Mouse (Mus musculus): Measurements from ENCODE around the gene Pglyrp1. TPM values are rescaled to one million over a fixed set of nuclear protein-coding genes. Genes with fewer than 3 reads are reported as not detected.

Pglyrp1 gene
- polyA plus RNA-seq, 1 experiment, result 6.2 TPM

DNA sequence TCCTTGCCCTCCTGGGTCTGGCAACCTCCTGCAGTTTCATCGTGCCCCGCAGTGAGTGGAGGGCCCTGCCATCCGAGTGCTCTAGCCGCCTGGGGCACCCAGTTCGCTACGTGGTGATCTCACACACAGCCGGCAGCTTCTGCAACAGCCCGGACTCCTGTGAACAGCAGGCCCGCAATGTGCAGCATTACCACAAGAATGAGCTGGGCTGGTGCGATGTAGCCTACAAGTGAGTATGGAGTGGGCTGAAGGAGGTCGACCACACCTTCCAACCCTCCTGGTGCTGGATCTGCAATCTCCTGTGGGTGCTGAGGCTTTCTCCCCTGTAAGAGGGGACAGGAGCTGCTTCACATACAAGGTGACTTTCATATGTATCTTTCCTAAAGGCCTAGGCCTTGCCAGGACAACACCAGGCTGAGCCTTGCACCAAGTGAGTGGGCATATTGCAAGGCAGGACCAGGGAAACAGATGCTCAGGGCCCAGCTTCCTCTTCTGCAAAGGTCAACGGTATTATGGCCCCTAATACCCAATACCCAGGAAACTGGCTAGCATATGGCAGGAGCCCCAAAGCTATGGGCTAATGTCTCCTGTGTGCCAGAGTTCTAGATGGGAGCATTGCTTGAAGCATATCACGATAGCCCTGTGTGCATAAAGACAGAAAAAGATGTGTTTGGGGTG is 13.8 kb downstream of the Pglyrp1 start:
- DNase-seq (ENCODE audit: low read depth), result no peak

DNA sequence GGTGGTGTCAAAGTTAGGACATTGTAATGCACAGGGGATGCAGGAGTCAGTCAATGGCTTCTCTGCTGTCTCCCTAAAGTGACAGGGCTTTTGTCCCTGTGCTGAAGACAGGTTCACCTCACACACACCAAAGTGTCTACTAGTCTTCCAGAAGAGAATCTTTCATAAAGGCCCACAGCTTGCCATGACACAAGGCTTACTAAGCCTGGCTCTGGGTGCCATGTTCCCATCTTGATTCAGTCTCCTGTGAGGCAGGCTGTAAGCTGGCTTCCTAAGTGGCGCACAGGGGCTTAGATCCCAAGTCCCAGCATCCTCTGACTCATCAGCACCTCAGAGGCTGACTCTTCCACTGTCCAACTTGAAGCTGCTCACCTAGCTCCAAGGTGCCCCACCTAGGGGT is 15.8 kb downstream of the Pglyrp1 start:
- DNase-seq (ENCODE audit: low read depth), result no peak

DNA sequence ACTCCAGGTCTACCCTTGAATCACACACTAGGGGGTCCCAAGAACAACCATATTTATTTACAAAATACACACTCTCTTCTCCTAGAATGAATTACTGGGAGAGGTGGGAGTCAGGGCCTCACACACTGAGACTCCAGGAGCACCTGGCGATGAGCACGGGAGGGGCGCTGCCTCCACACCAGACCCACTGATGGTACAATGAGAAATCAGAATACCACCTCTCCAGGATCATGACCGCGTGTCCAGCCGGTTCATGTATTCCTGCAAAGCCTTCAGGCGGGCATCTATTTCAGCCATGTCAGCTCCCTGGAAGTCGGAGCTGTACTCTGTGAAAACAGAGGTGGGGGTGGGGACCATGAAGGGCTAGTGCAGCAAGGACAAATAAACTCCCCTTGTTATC is 19.7 kb downstream of the Pglyrp1 start:
- DNase-seq (ENCODE audit: low read depth), result no peak

DNA sequence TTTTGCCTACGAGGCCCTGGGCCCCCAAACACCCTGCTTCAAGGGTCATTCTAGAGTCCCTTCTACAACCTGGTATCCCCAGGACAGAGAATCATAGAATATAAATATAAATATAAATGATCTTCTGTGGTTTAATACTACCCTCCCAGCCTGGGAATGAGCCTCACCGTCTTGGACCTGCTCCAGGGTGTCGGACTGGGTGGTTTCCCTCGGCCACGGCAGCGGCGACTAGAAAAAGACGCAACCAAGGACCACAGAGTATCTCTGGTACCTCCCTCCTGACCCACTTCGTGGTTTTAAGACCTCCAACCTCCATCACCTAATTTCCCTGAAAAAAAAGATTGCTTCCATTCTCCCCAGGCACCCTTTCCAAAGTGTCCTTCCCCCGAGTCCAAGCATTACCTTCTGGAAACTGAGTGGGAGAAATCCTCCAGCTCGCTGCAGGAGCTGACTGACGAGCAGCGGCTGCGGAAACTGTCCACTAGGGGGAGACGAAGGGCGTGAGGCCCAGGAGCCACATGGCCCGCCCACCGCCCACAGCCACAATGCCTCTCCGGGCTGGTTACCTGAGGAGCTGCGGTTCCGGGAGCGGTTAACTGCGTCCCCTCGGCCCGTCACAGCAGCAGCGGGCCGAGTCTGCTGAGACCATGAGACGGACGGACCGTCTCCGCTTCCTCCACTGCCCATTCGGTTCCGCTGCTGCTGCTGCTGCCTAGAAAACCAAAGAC is 20.9 kb downstream of the Pglyrp1 start:
- DNase-seq (ENCODE audit: low read depth), result no peak

DNA sequence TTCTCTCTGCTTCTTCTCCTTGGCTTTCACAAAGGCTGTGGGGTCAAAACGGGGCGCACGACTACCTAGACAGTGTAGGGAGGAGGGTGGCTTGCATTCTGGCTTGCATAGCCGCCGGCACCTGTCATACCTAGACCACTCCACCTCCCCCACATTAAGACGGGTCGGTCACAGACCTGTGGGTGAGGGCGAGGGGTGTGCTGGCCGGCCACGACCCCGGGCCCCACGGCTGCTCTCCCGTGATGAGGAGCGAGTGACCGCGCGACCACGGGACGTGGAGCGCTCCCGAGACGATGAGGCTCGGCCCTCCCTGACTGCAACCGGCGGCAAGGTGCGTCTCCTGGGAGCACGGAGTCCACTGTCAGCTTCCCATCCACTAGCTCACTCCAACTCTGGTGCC is 21.9 kb downstream of the Pglyrp1 start:
- DNase-seq (ENCODE audit: low read depth), result no peak

DNA sequence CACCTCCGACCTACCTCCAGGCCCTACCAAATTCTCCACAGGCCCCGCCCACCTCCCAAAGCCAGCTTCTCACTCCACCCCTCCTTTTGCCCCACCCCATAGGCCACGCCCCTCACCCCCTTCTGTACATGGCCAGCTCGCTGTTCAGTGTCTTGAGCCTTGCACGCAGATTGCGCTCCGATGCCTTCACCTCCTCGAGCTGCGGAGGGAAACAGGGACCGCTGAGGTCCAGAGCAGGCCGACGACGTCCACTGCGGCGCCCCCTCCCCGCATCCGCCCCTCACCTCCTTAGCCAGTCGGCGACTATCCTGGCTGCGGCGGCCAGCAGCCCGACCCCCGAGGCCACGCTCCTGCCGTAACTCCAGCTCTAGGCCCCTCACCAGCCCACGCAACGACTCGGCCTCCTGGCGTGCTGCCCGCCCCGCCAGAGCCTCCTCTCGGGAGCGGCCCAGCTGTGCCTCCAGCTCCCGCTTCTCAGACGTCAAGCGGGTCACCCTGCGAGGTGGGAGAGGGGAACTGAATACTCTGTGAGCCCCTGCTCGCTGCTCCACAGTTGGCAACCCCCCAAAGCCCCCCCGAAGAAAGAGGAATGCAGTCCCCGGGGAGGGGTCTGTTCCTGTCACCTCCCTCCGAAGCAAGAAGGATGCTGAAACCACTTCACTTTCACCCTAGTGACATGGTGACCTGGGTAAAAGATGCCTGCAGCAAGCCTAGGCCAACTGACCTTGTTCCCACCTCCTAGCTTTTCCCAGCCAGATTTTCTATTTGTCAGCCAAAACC is 22.7 kb downstream of the Pglyrp1 start:
- DNase-seq (ENCODE audit: low read depth), result no peak

DNA sequence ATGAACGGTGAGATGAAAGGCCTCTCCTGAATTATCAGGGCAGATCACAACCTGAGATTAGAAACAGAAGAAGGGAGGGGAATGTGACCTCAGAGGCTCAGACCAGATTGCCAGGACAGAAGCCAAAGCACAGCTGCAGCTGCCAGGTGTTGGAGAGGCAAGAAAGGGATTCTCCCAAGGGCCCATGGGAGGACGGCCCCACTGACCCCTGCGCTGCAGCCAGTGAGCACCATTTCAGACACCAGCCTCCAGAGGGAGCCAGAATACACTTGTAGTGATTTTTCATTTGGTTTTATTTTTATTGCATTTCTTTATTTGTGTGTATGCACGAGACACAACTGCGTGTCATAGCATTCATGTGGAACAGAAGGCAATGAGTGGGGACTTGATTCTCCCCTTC is 25.4 kb downstream of the Pglyrp1 start:
- DNase-seq (ENCODE audit: low read depth), result no peak

DNA sequence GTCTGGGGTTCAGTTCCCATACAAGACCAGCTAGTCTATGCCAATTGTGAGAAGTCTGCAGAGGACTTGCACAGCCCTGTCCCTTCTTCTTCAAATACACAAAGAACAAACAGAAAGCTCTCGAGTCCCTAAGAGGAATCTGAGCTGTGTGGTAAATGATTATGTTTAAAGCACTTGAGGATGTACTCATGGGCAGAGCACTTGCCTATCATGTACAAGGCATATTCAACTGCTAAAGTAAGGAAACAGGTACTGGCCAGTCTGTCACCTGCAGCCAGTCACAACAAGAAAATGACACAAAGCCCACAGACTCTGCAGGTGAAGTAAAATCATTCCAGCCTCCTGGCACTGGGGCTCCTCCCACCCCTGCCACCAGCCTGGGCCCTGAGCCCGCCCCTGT is 29.4 kb downstream of the Pglyrp1 start:
- no peak for DNase-seq (ENCODE audit: low read depth)

DNA sequence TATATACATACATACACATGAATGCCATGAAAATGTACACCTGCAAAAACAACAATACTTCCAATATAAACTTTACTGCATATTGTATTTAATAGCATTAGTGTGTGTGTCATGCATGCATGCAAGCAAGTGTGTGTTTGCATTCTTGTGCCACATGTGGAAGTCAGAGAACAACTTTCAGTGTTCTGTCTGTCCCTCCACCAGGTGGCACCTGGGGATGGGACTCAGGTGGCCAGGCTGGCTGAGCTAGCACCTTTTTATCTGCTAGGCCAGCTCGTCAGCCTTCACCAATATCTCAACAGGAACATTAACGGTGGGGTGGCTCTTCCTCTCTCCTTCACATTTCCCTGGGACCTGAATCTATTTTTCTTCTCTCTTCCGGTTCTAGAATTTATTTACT is 31.4 kb downstream of the Pglyrp1 start:
- no peak for DNase-seq (ENCODE audit: low read depth)

DNA sequence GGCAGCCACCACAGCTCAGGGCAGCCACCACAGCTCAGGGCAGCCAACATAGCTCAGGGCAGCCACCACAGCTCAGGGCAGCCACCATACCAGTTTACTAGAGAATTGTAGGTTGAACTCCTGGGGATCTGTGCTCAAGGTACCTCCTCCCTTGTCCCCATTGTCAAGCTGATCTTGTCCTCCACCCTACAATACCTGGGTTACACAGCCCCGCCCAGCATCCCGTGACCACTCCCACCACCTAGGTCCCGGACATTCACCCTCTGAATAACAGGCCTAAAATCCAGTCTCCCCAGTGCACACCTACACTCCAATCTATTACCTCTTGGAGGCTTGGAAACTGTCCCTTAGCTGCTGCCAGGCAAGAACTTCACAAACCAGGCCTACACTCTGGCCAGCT is 33.8 kb downstream of the Pglyrp1 start:
- DNase-seq (ENCODE audit: low read depth), result peak; percentile 46

DNA sequence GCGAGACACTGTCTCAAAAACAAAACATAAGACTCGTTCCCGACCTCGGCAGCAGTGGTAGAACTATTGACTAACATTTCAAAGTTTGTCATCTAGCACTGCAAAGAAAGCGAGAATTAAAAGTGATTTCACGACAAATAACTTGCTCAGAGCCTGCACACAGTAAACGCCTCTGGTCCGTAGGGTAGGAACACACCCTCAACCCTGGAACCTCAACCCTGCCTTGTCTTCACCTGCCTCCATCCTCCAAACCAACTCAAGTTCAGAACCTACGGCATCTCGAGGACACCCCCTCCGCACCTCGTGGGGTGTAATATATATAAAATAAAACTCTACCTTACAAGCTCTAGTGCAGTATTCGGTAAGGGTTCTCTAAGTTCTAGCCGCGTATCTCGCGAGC is 38.7 kb downstream of the Pglyrp1 start:
- DNase-seq (ENCODE audit: low read depth), result no peak

DNA sequence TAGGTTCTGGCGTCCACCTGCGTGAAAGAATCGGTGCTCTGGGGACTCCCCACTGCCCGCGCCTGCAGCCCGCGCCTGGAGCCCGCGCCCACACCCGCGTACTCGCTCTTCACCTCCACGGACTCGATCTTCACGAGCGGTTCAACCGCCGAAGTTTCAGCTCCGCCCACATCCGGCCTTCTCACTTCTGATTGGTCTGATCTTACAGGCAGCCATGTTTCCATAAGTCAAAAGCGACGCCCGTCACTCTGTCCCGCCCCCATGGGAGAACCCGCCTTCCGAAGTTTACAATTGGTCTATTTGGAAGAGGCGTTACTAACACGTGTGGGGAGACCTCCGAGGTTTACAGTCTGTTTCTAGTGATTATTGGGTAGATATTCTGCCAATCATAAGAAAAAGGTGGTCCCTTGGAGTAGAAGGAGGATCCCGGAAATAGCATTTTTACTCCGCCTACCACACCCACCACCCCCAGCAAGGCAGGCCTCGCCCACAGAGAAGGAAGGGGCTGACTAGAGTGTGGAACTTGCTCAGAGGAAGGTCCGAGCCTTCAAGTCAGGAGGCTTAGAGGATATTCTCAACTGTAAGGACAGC is 39.2 kb downstream of the Pglyrp1 start, which contains the start of gene Ccdc61:
Gene Ccdc61 (minus strand): TSS at position 175 of the 591 bp plus-strand sequence.
- DNase-seq (ENCODE audit: low read depth), result peak; percentile 97

DNA sequence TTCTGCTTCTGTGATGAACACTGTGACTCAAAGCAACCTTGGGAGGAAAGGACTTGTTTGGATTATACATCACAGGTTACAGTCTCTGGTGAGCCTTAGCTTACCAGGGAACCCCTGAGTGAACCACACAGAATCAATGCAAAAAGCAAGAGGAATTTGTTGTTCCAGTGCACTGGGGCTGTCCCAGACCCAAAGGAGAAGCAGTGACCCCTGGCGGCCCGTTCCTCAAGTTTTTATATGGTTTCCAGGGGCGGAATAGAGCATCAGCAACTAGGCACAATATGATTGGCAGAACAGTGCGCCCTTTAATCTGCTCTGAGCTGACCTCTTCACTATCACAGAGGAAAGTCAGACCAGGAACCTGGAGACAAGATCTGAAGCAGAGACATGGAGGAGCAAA is 45.1 kb downstream of the Pglyrp1 start:
- DNase-seq (ENCODE audit: low read depth), result no peak

DNA sequence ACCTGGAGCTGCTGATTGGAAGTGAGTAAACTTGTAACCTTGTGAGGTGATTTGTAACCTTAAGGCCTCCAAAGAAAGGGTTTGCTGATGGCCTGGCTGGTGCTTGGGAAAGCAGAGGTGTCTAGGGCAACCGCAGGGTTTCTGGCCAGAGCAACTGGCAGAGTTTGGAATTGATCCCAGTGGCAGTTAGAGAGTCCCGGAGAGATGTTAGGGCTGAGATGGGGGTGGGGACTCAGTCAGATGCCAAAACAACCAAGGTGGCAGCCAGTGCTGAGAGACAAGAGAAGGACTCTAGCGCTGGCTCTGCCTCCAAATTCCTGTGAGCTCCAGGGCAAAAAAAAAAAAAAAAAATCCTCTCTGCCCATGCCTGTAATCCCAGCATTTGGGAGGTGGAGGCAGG is 46.8 kb downstream of the Pglyrp1 start:
- peak; percentile 49 for DNase-seq (ENCODE audit: low read depth)

DNA sequence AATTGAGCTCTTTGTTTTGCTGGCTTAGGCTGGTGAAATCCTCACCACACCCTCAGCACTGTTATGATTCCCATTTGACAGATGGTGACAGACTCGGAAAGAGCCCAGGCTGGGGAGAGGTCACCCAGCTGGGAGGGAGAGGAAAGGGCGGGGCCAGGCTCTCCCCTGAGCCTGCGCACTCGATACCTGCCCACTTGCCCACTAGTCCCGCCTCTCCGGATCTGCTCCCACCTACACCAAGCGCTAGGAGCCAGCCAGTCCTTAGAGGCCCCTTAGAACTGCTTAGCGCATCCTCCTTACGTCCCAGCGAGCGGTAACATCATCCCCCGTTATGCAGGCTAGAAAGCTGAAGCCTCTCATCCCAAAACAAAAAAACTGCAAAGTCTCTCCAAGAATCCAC is 49.9 kb downstream of the Pglyrp1 start:
- no peak for DNase-seq (ENCODE audit: low read depth)

DNA sequence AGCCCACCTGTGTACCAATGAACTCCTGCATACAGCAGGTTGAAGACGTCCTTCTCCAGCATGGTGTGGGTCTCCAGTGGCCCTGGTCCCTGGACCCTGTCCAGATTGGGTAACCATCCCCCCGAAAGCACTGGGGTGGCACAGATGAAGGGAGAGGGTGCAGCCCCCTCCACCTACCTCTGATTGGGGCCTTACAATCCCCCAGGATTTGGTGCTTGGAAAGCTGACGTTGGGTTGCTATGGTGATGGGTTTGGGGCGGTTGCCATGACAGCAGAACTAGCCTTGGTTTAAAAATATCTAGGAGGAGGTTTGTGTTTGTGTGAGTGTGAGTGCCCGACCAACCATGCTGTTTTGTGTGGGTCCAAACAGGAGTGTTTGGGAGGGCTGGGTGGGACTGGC is 51.7 kb downstream of the Pglyrp1 start:
- DNase-seq (ENCODE audit: low read depth), result no peak

DNA sequence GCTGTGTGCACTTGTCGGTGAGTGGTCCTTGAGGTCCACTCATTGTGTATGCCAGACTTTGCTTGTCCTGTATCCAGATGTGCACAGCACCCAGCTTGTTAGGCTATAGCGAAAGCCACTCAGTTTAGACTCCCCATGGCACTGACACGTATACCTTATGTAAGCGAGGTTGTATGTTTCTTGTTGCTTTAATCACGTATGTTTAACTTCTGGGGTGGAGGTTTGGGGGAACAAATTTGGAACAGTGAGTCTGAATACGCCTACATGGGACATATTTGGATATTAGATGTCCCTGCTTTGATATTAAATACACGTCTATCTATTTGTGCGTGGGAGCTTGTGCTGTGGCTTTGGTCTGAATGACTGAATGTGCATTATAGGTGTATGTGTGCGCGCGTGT is 52.1 kb downstream of the Pglyrp1 start:
- no peak for DNase-seq (ENCODE audit: low read depth)

DNA sequence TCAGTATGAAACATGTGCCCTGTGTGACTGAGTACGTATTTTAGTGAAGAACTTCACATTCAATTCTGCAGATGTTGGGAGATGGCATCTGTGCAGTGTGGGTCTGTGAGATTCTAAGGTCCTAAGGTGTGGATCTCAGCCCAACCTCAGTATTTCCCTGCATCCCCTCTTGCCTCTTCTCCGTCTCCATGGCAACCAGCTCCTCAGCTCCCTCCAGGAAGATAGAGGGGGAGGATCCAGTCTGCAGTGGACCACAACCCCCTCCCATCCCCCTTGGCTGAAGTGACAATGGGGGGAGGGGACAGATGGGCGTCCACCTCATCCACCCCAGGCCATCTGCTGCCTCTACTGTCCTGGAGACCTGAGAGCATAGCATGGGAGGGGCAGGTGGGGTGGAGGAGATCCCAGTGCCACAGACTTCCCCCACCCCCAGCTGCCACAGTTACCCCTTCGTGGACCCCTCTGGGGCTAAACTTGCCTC is 52.6 kb downstream of the Pglyrp1 start:
- no peak for DNase-seq (ENCODE audit: low read depth)

DNA sequence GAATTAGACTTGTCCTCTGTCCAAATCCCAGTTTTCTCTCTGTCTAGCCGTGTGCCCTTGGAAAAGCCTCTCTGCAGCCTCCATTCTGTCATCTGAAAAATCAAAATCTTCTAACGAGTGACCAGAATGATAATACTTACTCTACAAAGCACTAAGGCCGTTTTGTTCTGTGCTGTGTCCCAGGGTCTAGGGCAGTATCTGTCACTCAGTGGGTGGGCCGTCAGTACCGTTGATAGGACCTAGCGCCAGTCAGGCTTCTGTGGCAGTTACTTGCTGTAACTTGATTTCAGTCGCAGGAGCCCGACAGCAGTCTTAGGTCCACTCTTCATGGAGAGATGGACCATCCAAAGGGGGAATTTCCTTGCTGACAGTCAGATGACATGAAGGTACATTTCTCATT is 53.2 kb downstream of the Pglyrp1 start:
- no peak for DNase-seq (ENCODE audit: low read depth)

DNA sequence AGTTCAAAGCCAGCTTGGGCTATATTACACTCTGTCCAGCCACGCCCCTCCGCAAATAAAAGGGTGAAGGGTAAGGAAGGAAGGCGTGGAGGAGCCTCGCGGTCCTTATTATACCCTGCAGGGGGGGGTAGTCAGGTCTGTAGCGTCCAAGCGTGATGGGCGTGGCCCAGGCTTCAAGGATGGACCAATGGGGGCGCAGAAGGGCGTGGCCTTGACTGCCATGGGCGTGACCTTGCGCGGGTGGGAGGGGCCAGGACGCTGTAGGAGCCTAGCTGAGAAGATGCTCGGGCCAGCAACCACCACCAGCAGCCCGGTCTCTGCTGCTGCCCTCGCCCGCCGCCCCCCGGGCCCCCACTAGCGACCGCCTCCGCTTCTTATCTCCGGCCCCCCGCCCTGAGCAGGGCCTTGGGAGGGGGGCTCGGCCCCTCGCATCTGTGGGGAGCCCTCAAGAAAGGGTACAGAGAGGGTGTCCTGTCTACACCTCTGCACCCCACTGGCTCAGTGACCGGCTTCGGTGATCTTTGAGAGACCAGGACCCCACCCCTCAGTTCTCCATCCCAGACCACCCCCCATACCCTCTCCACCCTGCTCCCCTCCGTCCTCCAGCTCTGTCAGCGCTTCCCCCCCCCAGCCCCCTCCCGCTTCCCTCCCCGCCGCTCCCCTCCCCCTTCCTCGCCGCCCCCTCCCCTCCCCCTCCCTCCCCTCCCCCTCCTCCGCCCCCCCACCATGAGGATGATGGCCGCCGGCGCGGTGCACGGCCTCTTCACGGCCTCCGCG is 54.2 kb downstream of the Pglyrp1 start, which contains the start of gene Nova2:
Gene Nova2 (plus strand): TSS at position 727 of the 777 bp plus-strand sequence.
- DNase-seq (ENCODE audit: low read depth), result no peak

DNA sequence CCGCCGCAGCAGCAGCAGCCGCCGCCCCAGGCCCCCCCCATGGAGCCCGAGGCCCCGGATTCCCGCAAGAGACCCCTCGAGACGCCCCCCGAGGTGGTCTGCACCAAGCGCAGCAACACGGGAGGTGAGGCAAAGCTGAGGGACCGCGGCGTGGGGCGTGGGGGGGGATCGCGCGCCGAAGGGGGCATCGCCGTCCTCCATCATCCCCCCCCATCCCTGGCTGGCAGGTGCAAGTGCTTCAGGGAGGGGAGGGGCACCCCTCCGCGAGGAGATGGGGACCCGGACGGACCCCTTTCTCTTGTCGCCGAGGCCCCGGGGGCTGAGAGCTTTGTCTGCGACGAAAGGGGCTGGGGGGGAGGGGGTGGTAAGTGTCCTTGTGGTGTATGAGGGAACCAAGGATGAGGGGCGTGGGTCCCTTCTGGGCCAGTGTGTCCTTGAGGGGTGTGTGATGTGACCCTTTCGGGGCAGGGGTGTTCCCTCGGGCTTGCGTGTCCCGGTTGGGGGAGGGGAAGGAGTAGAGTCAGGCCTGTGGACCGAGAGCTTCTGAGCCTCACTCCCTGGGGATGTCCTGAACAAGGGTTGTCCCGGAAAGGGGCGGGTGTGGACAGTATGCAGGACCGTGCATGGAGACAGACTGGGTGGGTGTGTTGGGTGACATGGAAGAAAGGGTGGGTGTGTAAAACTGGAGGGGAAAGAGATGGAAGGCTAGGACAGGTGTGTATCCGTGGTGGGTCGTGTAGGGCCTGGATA is 55.1 kb downstream of the Pglyrp1 start:
- DNase-seq (ENCODE audit: low read depth), result no peak

All from gonadal fat pad, adult 2 months (tissue).